Mouse (Mus musculus): ENCODE data around the gene Pcnx3.
A peak's percentile ranks its signal among the peaks of the same experiment; 100 is the strongest.

Pcnx3 gene

DNA sequence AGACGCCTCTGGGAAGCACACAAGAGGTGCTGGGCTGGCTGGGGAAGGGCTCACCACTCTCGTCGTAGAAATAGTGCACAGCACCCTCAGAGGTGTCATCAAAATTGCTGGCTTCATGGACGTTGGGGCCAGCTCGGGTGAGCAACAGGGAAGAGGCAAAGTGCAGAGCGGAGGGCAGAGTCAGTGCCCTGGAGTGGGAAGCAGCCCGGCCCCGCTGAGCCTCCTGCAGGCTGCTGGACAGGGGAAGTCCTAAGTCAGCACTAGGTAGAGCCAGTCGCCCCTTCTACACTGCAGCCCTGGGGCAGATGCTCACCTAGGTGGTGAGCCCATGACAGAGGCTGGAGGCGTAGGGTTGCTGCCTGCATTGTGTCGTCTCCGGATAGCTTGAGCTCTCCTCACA, 4.5 kb downstream of the Pcnx3 start:
- no peak for DNase-seq (ENCODE audit: inconsistent ontology term)

- DNase-seq (ENCODE audit: inconsistent ontology term) = no peak
Observed at GRCm38 (mm10) chr19:5680432-5680831, 8.3 kb downstream of the Pcnx3 start.

- DNase-seq (ENCODE audit: inconsistent ontology term) = no peak
Observed at GRCm38 (mm10) chr19:5668372-5668771, 20.3 kb downstream of the Pcnx3 start.

DNA sequence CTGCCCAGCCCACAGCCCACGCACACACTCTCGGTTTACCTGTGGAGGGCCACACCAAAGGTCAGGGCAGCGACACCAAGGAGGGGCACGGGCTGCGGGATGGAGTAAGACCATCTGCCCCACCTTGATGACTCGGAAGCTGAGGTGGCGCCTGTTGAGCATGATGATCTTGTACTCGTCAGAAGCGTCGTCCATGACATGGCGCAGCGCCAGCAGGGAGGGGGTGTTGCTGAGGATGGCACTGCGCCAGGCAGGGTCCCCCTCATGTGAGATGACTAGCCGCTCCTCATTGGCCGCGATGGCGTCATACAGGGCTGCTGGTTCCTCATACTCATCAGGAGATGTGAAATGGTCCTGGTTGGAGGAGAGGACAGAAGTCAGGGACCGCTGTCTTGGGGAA, 22.3 kb downstream of the Pcnx3 start:
- DNase-seq (ENCODE audit: inconsistent ontology term) = no peak

GRCm38 (mm10) chr19:5665465-5665864, 23.2 kb downstream of the Pcnx3 start:
- no peak for DNase-seq (ENCODE audit: inconsistent ontology term)

DNA sequence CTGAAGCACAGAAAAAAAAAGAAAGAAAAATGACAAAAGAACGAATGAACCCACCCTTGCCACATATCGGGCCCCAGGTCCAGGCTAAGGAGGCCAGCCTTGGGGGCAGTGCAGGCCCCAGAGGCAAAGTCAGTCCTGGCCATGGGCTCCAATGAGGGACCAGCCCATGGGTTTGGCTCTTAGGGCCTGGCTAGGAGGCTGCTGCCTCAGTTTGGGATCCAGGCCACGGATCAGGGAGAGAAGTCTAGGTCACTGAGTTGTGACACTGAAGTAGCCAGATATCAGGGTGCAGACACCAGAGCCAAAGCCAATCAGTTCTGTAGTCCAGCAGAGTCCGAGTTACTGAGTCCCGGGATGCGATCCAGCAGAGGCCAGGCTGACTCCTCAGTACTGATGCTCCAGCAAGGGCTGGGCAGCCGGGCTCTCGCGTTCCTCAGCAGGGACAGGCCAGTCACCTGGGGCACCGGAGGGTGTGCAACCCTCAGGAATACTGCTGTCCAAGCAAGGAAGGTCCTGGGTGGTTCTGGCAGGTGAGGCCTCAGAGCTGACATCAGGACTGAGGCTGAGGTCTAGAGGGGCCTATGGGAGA, 23.9 kb downstream of the Pcnx3 start:
- DNase-seq (ENCODE audit: inconsistent ontology term) = no peak

DNA sequence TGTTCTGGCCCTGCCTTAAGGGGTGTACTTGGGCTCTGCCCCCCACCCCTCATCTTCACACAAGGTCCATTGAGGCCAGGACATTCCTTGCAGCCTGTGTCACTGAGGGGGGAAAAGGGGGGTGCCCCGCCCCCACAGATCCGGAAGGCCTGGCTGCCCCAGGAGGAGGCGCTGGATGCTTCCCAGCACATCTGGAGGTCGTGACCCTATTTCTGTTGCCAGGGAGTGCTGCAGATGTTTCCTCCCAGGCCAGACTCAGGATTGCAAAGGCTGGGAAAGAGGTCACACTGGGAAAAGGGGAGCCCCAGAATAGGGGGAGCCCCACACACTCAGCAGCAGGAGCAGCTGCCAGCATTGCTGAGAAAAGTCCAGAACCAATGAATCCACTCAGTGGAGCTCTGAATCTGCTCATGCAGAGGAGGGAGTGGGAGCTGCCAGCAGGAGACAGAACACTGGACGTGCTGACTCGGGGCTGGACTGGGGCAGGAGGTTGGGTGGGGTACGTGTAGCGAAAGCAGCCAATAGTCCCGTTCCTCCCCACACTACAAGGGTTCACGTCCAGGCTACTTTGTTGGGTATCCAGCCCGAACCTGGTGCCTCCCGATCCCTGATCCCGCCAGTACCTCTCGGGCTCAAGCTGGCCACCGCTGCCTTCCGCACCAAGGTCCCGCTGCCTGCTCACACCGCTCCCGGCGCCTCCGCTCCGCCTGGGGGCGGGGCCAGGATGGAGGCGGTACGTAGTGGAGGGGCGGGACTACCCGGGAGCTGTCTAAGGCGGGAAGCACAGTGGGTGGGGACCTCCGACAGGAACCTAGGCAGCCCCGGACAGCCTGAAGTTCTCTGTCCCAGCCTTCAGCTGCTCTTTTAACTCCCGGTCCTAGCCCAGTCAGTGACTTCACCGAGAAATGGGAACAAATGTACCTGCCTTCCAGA, 25.5 kb downstream of the Pcnx3 start, which contains the start of gene Sipa1:
TSS of gene Sipa1 (minus strand) at position 727 of the 933 bp plus-strand sequence.
- peak; percentile 95 for DNase-seq (ENCODE audit: inconsistent ontology term)

GRCm38 (mm10) chr19:5662310-5662709, 26.4 kb downstream of the Pcnx3 start:
- DNase-seq (ENCODE audit: inconsistent ontology term) = no peak

- no peak for DNase-seq (ENCODE audit: inconsistent ontology term)
Observed at GRCm38 (mm10) chr19:5660942-5661751, 27.6 kb downstream of the Pcnx3 start.

DNA sequence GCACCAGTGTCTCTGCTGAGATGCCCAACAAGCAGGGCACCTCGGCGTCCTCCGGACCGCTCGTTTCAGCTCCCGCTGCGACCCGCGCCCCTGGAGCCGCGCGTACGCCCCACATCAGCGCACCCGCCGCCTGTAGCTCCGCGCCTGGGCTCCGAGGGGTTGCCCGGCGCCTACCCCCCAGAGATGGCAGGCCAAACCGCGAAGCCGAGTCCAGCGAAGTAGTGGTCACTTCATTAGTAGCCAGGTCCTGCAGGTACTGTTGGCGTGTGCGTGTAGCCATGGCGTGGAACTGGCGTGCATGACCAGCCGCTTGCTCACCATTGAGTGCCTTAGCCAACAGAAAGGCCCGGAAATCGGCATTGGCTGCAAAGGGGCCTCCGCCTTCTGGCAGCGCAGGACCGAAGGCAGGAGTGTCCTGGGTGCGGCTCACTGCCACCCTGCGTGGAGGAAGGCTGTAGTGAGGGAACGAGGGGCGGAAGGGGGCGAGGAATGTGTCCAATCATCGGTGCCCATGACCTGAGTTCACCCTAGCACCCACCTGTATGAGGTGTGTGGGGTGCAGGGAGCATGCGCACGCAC, 33.9 kb downstream of the Pcnx3 start:
- DNase-seq (ENCODE audit: inconsistent ontology term) = peak; percentile 16

DNA sequence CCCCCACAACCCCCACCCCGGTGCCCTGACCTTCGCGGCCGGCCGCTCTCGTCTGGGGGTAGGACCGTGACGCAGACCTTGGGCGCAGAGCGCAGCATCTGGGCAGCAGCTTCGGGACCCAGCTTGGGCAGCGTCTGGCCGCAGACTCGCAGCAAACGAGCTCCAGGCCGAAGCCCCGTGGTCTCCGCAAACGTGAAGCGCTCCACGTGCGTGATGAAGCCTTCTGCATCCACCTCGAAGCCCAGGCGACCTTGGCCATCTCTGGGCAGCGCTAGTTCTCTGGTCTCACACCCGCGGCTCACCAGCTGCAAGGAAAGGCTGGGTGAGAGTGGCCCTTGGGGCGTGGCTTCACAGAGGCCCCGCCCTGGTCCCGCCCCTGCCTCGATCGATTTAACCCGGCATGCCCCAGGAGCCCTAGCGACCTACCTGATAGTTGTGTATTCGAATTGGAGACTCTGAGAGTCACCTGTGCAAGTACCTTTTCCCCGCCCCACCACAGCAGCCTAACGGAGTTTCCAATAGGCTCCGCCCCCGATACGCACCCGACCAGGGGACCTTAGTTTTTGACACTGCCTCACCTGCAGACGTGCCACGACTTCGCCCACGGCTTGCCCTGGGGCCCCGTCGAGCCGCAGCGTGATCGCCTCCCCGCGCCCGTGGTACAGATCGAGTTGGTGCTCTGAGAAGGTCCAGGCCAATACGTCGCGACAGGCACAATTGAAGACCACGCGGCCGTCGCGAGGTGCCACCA, 34.6 kb downstream of the Pcnx3 start:
- peak; percentile 47 for DNase-seq (ENCODE audit: inconsistent ontology term)

GRCm38 (mm10) chr19:5652570-5652969, 36.1 kb downstream of the Pcnx3 start:
- no peak for DNase-seq (ENCODE audit: inconsistent ontology term)

DNA sequence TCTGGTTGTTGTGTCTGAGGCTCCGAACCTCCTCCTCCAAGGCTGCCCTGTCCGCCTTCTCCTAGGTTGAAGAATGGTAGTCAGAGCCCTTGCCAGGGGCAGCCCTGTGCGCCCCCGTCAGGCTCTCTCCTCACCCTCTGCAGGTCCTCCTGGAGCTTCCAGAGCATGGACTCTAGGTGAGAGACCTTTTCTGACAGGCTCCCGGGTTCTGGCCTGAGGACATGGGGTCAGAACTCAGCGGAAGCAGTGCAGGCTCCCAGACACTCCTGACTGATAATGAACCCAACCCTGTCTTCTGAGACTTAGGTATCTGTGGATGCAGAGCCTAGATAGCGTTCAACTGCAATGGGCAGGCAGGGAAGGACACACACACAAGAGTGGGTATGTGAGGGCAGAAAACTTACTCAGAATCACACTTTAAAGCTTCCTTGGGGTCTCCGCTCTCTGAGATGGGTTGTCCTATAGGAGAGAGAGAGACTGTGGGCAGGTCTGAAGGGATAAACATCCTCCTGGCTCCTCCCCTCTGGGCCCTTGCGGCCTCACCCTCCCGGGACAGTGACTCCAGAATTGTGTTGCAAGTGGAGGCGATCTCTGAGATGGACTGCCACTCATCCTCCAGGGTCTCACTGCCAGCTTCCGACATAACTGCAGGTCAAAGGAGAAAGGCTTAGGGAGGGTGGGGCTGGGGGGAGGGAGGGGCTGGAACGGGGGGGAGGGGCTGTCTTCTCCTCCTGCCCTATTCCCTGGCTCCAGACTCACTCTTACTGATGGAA, 37.0 kb downstream of the Pcnx3 start:
- no peak for DNase-seq (ENCODE audit: inconsistent ontology term)

GRCm38 (mm10) chr19:5649298-5649741, 39.4 kb downstream of the Pcnx3 start:
- DNase-seq (ENCODE audit: inconsistent ontology term) = no peak

DNA sequence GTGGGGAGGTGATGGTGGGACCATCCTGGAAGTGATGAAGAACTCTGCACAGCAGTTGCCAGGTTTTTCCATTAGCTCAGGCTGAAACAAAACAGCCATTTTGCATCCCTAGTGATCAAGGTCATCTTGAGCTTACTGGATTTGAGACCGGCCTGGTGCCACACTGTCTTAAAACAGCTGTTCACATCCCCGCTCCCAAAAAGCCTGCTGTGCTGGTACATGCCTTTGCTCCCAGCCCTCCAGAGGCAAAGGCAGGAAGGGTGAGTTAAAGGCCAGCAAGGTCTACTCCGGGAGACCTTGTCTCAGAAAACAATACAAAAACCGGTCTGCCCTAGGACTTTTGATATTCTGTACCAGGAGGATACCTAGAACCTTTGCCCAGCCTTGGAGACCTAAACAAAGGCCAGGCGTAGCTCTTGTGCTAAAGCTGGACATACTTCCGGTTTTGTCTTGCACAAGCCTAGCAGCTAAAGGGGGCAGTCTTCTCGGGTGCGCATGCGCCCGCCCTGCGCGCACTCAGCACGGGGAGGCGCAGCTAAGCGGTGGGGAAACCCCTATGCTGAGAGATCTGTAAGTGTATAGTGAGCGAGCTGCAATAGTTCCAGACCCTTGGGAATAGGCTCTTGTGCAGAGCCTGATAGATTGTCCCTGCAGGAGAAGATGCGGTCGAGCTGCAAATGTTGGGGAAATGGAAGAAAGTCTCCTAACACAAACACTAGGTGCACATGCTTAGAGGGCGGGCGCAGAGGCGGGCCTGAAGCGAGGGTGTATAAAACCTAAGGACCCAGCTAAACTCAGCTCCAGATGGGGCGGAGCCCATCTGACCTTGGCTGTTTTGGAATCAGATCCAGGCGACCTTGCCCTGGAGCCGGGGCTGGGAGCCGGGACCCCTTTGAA, 40.1 kb downstream of the Pcnx3 start:
- DNase-seq (ENCODE audit: inconsistent ontology term) = peak; percentile 82

DNA sequence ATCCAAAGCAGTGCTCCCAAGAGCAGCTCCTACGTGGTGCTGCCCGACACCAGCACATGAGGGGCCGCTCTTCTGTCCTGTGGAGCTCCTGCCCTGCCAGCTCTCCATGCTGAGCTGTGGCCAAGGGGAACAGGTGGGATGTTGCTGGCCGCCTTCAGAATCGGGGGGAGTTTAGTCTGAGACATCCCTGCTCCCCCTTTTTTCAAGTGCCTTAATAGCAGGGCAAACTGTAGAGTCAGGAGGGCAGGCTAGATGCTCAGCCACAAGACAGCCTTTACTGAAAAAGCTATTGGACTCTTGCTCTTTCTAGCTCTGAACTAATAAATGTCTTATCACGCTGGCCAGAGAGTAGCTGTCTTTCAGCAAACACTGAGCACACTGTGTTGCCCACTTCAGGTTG, 40.9 kb downstream of the Pcnx3 start:
- no peak for DNase-seq (ENCODE audit: inconsistent ontology term)

- DNase-seq (ENCODE audit: inconsistent ontology term) = no peak
Observed at GRCm38 (mm10) chr19:5646731-5647330, 41.9 kb downstream of the Pcnx3 start.

DNA sequence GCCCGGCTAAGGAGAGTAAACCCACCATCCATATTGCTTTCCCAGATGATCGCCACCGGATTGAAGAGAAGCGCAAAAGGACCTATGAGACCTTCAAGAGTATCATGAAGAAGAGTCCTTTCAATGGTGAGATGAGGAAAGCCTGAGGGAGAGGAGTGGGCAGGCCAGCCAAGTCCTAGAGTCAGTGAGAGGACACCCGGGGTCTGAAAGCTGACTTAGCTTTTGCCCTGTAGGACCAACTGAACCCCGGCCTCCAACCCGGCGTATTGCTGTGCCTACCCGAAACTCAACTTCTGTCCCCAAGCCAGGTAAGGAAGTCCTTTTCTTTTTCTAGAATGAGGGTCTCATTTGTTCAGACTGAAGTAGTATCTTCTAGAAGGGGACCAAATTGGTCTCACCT, 43.4 kb downstream of the Pcnx3 start:
- no peak for DNase-seq (ENCODE audit: inconsistent ontology term)

DNA sequence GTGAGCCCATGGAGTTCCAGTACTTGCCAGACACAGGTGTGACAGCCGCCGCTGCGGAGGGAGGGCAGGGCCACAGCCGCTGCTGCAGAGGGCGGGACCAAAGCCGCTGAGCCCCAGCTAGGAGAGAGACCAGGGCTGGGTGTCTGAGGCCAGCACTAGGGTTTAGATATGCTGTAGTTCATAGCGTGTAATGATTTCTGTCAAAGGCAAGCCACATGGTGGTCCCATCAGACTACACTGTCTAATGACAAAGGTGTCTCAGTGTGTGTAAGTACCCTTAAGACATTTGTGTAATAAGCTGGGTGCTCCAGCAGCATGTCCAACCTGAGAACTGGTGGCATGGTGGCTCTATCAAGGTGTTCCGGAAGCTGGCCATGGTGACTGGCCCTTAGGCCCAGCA, 47.1 kb downstream of the Pcnx3 start:
- no peak for DNase-seq (ENCODE audit: inconsistent ontology term)
